Mouse (Mus musculus): ENCODE results near the gene Sebox.

Sebox gene

GRCm38 (mm10) chr11:78534516-78534915 is 31.3 kb downstream of the Sebox start:
- DNase-seq (ENCODE audit: low spot score in 2 of 2): no peak

- DNase-seq (ENCODE audit: low spot score in 2 of 2): no peak
Measured at GRCm38 (mm10) chr11:78535376-78536079, 32.3 kb downstream of the Sebox start.

DNA sequence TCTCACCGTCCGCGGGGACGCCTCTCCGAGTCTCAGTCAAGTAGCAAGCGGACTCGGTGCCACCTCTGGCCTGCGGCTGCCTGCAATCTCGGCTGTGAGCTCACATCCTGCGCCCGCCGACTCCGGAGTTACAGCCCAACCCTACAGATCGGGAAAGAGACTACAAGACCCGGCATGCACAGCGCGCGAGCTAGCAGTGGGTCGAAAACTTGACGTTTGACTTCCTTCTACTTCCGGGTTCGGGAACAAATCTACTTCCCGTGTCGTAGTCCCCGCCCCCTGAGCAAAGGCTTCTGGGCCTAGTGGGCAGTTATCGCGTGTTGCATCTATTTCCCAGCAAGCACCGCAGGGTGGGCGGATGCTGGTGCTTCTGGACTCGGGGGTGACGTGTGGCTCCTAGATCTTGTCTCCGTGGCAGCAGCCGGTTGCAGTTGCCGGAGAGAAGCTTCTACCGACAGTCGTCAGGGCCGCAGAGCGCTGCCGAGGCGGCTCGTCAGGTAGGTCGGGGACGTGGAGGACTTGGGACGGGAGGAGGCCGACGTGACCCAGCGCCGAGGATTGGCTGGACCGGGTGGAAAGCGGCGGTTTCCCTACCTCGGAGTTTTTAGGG is 32.9 kb downstream of the Sebox start, which contains the start of the genes Tnfaip1 and Ift20:
Tnfaip1 (minus strand) TSS at position 253 of the 610 bp plus-strand sequence.
Ift20 (plus strand) TSS at position 282 of the 610 bp plus-strand sequence.
- peak; percentile 92 to 93 for DNase-seq (ENCODE audit: low spot score in 2 of 2)

DNA sequence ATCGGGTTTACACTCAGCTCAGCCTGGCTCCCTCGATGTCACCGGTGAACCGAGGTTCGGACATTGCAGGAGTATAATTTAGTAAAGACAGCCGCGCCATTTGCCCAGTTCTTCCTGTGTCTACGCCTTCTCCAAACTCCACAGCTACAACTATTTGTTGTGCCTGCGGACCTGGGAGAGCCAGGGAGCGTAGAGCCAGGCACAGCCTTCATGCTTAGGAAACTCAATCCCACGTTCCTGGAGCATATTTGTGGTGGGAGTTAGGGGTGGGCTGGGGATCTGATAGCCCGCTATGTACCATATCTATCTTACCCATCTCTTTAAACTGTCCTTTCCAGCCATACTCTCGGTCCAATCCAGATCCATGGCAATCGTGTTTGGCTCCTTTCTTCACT is 33.4 kb downstream of the Sebox start:
- no peak for DNase-seq (ENCODE audit: low spot score in 2 of 2)

GRCm38 (mm10) chr11:78540358-78540757 is 37.1 kb downstream of the Sebox start:
- DNase-seq (ENCODE audit: low spot score in 2 of 2): no peak

DNA sequence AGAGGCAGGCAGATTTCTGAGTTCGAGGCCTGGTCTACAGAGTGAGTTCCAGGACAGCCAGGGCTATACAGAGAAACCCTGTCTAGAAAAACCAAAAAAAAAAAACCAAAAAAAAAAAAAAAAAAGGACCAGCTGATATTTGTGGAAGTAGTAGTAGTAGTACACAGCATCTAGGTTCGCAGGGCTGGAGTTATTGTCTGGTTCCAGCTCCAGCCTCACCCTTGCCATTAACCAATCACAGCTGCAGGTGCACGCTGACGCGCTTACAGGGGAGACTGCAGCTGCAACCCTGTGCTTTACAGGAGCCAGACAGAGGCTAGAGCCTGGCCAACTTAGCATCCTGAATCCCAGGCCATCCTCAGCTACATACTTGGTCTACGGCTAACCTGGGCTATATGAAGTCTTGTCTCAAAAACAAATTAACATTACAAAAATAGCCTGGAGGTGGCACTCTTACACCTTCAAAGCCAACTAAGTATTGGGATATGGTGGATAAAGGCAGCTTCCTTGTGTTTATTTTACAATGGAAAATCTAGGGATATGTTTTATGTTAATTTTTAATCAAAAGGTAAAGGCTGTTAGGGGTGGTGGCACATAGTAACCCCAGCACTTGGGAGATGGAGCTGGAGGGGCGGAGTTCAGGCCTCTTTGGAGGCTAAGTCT is 41.3 kb downstream of the Sebox start:
- no peak for DNase-seq (ENCODE audit: low spot score in 2 of 2)

GRCm38 (mm10) chr11:78545181-78545580 is 41.9 kb downstream of the Sebox start:
- no peak for DNase-seq (ENCODE audit: low spot score in 2 of 2)

DNA sequence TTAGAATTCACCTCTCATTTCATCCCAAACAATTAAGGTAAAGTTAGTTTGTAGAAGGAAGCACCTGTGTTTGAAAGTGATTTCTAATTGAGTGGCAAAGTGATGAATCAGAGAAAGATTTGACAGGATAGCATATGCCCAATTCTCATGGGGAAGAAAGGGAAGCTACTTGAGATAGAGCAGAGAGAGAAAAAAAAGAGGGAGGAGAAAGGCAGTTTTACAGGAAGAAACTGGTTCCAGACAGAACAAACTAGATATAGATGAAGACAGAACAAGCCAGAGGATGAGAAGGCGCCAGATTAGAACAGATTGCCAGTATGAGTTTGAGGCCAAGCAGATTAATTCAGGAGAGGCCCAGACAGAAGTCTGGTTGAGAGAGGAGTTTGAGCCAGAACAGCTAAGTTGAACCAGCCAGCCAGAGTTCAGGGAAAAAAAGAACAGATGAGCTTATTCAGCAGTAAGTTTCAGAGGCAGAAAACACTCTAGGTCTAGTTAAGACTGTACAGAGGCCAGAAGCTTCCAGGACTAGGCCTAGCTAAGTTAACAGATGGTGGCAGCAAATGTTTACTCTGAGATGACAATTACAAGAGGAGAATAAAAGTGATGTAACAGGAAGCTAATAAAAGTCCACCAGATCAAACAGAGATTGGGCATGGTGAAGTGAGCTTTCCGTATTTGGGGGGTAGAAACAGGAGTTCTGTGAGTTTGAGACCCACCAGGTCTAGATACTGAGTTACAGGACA is 44.6 kb downstream of the Sebox start:
- no peak for DNase-seq (ENCODE audit: low spot score in 2 of 2)

- no peak for DNase-seq (ENCODE audit: low spot score in 2 of 2)
Measured at GRCm38 (mm10) chr11:78549491-78549987, 46.3 kb downstream of the Sebox start.

- DNase-seq (ENCODE audit: low spot score in 2 of 2): peak; percentile 85 to 94
Measured at GRCm38 (mm10) chr11:78550168-78551058, 47.2 kb downstream of the Sebox start, which contains the start of gene Tmem97. Gene Tmem97 (minus strand): TSS chr11:78550777.

DNA sequence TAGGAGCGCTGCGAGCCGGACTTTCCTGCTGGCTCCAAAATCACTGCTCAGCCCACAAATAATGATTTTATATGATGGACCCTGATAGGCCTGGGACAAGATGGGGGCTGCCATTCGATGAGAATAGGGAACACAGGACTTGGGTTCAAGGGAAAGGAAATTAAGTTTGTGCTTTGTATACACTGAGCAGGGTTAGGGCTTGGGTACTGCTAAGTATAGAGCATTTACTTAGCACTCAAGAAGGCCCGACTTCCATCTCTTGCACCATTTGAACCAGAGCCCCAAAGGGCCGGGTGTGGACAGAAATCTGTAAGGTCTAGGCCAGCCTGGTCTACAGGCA is 47.8 kb downstream of the Sebox start:
- DNase-seq (ENCODE audit: low spot score in 2 of 2): no peak

All from frontal cortex, postnatal 25 days (tissue).